Mouse (Mus musculus): ENCODE results near the gene Rbm24. TPM values are rescaled to one million over a fixed set of nuclear protein-coding genes. Genes with fewer than 3 reads are reported as not detected.

Rbm24 gene
- total RNA-seq, 2 experiments from 2014 or later, result 145 to 185 TPM

DNA sequence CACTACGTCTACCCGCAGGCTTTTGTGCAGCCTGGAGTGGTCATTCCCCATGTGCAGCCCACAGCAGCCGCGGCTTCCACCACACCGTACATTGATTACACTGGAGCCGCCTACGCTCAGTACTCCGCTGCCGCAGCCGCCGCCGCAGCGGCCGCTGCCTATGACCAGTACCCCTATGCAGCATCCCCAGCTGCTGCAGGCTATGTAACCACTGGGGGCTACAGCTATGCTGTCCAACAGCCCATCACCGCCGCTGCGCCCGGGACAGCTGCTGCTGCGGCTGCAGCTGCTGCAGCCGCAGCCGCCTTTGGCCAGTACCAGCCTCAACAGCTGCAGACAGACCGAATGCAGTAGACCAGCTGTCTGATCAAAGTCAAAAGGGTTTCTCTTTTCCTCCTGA lies 10.7 kb downstream of the Rbm24 start:
- DNase-seq, result peak; percentile 18
- intact Hi-C loops (cut with DNase I; ENCODE audit: low total_unique reads), result no loop called here

DNA sequence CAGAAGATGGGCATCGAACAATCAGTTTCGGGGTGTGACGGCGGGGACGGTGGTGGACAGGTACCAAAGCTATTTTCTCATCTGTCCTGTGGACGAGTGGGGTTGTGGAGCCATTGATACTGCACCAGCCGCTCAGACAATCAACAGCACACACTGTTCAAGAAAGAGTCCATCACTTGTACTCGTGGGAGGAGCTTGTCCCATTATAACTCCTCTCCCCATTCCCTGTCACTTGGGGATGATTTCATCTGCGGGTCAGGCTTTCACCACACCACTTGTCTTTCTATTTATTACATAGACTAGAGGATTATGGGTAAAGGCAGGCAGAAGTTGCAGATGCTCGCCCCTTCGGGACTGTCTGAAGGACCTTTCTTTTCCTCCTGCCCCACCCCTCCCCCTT lies 11.6 kb downstream of the Rbm24 start:
- intact Hi-C loops (cut with DNase I; ENCODE audit: low total_unique reads), result no loop called here
- no peak for DNase-seq

DNA sequence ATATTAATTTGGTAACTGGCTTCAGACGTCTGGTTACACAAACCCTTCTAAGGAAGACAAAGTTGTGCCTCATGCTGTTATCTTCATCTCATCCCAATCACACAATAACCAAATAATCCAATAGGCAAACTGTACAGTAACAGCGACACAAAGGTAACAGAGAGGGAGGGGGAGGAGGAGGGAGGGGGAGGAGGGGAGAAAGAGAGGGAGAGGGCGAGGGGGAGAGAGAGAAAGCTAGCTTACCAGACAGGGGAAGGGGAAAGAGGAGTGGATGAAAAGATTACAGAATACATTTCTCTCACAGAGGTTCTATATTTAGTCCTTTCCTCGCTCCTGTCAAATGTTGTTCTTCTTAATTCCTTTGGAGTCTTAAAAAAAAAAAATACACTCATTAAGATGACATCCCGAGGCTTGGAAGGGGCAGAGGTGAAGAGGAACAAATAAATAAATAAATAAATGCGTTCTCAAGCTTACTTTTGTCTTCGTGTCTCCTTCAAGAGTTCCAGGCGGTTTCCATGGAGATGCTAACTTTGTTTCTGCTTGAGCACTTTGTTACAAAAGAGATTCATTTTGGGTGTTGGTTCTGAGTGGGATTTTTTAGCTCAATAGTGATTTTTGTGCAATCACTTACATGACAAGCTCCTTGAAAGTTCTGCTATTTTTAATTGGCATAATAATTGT lies 15.8 kb downstream of the Rbm24 start:
- intact Hi-C loops (cut with DNase I; ENCODE audit: low total_unique reads), result no loop called here
- no peak for DNase-seq

DNA sequence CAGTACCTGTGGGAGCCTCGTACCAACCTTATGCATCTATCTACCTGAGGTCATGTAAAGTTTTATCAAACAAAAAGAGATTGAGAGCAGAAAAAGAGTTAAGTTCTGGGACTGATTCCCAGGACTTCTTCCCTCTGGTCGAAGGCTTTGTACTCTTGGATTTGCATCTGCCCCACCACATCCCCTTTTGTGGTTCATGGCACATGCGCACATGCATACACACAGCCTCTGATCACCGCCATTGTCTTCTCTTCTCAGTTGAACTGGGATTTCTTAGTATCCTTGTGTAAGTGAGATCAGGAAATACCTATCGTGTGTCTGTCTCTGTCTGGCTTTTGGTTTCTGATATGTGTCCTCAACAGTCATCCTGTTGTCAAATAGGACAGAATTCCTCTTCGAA lies 20.7 kb downstream of the Rbm24 start:
- intact Hi-C loops (cut with DNase I; ENCODE audit: low total_unique reads), result no loop called here
- no peak for DNase-seq

DNA sequence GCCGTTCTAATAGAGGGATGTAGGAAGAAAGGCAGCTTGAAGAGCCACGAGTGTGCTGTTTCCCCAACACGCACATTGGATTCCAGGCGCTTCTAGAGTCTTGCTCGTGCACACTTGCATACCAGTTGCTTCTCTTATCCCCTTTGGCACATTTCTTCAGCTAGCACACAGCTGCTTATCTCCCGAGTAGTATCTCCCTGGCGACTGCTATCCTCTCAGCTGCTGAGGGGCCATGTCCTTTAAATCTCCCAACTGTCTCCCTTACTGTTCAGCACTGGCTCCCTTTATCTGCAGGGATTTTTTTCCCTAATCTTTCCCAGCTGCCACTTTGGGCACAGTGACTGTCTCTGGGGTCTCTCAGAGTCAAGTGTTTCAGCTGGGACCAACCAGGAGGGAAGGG lies 25.8 kb downstream of the Rbm24 start:
- intact Hi-C loops (cut with DNase I; ENCODE audit: low total_unique reads), result no loop called here
- no peak for DNase-seq

DNA sequence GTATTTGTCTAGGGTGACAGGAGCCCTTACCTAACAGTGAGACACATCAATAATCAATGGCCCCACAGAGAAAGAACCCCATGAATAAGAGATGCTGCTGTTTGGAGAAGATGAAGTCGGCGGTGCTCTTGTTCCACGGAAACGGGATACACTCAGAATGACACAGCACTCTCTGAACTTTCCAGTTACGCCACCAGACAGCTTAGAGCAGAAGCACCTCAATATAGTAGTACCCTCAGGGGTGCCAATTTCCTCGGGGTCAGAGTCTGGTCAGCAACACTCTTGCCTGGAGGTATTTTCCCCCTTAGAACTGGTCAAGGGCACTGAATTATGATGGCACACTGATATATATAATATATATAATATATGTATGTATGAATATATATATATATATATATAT lies 27.8 kb downstream of the Rbm24 start:
- no peak for DNase-seq
- intact Hi-C loops (cut with DNase I; ENCODE audit: low total_unique reads), result no loop called here

DNA sequence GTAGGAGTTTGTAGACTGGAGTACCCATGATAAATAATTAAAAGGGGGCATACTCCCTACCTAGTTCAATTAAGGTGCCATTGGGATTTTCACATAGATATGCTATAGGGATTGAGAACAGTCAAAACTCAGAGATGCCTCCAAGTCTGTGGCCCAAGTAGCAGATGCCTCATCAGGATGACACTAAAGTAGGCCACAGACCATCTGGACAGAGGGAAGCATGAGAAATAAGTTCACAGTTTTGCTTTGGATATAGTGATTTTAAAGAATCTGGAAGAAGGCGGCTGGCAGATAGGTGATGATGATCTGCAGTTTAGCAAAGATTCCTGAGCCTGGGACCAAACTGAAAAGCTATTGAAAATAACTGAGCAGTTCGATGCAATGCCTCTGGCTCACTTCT lies 30.0 kb downstream of the Rbm24 start:
- DNase-seq, result no peak
- intact Hi-C loops (cut with DNase I; ENCODE audit: low total_unique reads), result no loop called here

DNA sequence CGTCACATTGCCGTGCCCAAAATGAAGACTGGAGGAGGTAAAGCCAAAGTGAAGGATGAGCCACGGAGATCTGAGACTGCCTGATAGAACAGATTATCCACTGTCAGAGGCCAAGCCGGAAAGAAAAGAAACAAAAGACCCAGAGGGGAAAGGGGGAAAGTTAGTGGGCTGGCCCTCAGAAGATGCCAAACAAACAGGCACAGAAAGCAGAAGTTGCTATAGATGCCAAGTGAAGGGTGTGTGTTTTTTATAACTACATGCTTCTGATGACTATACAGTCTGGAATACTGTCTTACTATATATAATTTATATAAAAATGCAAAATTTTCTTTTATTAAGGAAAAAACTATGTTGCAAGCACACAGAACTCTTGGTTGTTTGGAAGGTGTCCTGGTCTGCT lies 31.7 kb downstream of the Rbm24 start:
- no peak for DNase-seq
- intact Hi-C loops (cut with DNase I; ENCODE audit: low total_unique reads), result no loop called here

DNA sequence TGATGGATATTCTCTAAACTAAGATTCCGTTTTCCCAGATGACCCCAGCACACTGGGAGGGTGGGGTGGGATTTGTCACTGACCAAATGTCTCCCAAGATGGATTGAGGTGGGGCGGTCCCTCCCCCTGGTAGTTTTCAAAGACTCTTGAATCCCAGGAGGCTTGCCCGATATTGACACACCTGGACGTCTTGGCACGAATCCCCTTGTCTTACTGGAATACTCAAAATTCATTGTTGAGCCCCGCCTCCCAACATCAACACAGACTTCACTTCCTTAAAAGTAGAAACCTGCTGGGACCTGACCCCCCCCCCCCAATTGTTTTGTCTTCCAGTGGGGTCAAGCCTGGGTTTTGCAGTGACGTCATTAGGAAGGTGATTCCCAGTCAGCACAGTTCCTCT lies 32.4 kb downstream of the Rbm24 start:
- no peak for DNase-seq
- intact Hi-C loops (cut with DNase I; ENCODE audit: low total_unique reads), result no loop called here

DNA sequence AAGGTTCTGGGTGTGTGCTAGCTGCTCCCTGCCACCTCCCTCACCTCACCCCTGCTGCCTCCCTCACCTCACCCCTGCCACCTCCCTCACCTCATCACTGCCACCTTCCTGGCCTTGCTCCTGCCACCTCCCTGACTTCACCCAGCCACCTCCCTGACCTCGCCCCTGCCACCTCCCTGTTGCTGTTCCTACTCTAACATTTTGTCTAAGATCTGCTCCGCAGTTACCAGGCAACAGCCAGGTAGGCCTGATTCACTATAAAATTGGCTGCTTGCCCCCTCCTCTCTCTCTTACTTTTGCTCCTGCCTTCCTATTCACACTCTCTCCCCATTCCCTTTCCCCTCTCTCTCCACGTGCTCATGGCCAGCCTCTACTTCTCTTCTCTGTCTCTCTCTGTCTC lies 33.3 kb downstream of the Rbm24 start:
- intact Hi-C loops (cut with DNase I; ENCODE audit: low total_unique reads), result no loop called here
- no peak for DNase-seq

DNA sequence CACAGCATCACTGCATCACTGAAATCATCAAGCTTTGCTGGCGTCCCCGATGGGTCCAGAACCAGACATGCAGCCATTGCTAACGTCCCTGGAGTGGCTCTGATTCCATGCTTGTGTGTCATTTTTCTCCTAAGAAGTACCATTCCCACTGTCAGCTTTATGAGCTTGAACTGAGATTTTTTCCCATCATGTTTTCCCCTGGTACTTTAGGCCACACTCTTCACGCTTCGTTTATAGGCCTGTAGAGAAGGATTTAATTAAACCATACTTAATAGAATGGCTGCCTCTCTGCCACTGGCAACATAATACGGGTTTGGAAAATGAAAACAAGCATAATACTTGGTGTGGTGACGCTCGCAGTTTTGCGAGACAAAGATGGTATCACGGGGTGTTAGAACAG lies 41.3 kb downstream of the Rbm24 start:
- intact Hi-C loops (cut with DNase I; ENCODE audit: low total_unique reads), result no loop called here
- DNase-seq, result no peak

DNA sequence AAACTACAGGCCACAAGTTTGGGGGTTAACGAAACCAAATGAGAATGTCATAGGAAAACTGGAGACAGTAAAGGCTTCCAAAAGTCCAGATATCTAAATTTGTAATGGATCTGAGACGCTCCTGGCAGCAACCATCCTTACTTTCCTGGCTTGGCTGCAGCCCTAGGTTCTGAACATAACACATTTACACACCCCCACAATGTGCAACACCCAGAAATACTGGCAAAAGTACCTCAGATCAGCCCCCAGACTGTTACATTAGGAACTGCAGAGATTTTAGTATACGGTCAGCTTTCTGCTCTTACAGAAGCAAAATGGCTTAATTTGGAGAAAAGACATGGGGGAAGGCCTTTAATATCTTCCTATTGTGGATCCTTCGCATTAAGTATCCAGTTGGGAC lies 44.0 kb downstream of the Rbm24 start:
- no peak for DNase-seq
- intact Hi-C loops (cut with DNase I; ENCODE audit: low total_unique reads), result no loop called here

DNA sequence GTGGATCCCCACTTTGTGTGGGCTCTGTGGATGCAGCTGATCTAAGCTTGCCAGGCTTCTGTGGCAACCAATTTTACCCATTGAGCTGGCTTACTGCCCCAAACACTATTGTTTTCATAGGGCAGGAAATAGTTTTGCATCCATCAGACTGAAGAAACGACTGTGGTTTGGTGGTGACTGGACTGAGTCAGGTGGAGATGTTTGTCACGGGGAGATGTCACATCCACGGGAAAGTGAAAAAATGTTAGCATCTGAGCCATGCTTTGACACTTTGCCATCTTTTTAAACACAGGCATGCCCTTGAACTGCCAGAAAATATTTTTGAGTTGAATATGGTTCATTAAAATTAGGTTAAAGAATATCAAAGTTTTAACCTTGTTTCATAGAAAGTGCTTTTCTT lies 45.5 kb downstream of the Rbm24 start:
- intact Hi-C loops (cut with DNase I; ENCODE audit: low total_unique reads), result no loop called here
- no peak for DNase-seq

DNA sequence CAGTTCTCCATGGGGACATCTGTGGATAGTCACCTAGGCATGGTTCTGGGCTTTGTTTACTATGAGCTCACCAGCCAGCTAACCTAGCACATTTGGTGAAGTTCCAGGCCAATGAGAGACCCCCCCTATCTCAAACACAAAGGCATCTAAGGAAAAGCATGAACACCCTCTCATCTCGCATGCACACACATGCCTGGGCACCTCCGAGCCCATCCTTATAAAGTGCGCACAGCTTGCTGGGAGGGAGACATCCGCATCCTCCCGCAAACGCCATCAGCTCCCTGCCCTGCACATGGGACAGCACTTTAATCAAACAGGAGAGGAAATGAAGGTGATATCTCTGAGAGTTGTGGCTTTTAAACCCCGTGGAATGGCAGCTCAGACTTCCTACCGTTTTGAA lies 50.0 kb downstream of the Rbm24 start:
- intact Hi-C loops (cut with DNase I; ENCODE audit: low total_unique reads), result no loop called here
- no peak for DNase-seq

DNA sequence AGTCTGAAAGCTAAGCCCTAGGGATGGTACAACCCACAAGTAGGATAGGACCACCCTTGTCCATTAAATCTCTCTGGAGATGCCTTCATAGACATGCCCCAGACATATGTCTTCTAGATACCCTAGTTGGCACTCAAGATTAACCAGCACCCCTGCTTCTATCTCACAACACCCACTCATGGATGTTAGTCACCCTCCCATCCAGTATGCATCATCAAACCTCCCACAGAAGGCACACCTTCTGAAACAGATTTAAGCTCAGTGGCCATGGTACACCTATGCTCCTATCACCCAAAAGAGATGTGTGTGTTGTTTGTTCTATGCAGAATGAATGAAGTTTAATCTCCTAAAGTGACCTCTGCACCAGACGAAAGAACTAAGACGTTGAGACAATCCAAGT lies 51.3 kb downstream of the Rbm24 start:
- intact Hi-C loops (cut with DNase I; ENCODE audit: low total_unique reads), result no loop called here
- no peak for DNase-seq

Other genes with a start within 250 kb of the Rbm24 start
- gene Stmnd1, start 144.7 kb upstream of the Rbm24 start, total RNA-seq (2021), result under 1 TPM; 0.70 to 0.71 TPM
- 100 to 1,000 TPM; 241 to 245 TPM for gene Cap2, start 83.4 kb downstream of the Rbm24 start, total RNA-seq (2021)

All from gastrocnemius, postnatal 14 days (tissue).